Mouse (Mus musculus): ENCODE measurements around the gene Zfp536. TPM values are rescaled to one million over a fixed set of nuclear protein-coding genes. Genes with fewer than 3 reads are reported as not detected.

The Zfp536 gene
- polyA plus RNA-seq, 1 experiment: not detected

DNA sequence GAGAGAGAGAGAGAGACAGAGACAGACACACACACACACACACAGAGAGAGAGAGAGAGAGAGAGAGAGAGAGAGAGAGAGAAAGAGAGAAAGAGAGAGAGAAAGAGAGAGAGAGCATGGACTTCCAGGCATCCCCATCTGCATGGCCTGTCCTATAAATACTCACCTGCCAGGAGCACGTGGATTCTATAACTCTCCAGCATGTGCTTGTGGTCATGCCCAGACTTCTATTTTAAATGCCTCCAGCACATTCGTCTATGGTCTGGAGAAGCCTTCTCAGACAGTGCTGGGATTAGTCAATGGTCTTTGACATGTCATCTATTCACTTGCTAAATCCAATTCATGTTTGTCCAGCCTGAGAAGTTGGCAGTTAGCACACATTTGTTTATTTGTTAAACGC lies 92.1 kb downstream of the Zfp536 start:
- no peak for TF ChIP-seq GATA1 (IDR thresholded peaks at IDR 0.05; ENCODE audit: low read length)

- TF ChIP-seq GATA1 (IDR thresholded peaks at IDR 0.05; ENCODE audit: low read length): no peak
Observed at GRCm38 (mm10) chr7:37663676-37664365, 109.6 kb downstream of the Zfp536 start.

GRCm38 (mm10) chr7:37648671-37649070 lies 124.8 kb downstream of the Zfp536 start:
- no peak for TF ChIP-seq GATA1 (IDR thresholded peaks at IDR 0.05; ENCODE audit: low read length)

- no peak for TF ChIP-seq GATA1 (IDR thresholded peaks at IDR 0.05; ENCODE audit: low read length)
Observed at GRCm38 (mm10) chr7:37647917-37648615, 125.4 kb downstream of the Zfp536 start.

- TF ChIP-seq GATA1 (IDR thresholded peaks at IDR 0.05; ENCODE audit: low read length): no peak
Observed at GRCm38 (mm10) chr7:37639740-37640397, 133.6 kb downstream of the Zfp536 start.

DNA sequence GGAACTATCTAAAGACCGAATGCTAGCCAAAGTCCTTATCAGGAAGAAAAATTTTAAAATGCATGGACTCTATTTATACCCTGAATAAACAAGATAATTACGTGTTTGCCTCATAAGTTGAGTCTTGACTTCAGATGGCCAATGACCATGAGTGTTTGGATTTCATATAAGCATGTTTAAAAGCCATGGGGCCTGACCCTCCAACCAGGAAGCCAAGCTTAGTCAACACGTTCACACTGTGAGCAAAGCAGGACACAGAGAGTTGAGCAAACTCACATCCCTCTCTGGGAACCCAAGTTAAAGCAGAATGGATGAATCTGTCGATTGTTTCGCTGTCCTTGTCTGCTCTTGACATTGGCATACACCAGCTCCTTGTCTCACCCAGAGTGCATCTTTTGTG lies 138.6 kb downstream of the Zfp536 start:
- TF ChIP-seq GATA1 (IDR thresholded peaks at IDR 0.05; ENCODE audit: low read length): no peak

DNA sequence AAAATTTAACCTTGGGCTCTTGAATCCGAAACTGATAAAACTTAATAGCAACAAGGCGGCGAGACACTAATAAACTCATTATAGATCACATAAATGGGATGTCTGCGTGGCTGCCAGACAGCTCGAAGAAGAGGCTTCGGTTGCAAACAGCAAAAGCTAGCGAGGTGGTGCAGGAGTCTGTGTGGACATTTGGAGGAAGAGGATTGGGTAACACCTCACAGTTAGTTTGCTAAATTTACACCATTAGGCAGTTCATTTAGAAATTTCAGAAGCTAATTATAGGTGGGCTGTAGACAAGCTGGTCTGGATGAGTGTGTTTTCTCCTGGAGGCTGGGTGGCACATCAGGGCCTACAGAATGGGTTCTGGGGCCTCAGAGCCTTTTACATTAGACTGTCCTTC lies 143.0 kb downstream of the Zfp536 start:
- no peak for TF ChIP-seq GATA1 (IDR thresholded peaks at IDR 0.05; ENCODE audit: low read length)

DNA sequence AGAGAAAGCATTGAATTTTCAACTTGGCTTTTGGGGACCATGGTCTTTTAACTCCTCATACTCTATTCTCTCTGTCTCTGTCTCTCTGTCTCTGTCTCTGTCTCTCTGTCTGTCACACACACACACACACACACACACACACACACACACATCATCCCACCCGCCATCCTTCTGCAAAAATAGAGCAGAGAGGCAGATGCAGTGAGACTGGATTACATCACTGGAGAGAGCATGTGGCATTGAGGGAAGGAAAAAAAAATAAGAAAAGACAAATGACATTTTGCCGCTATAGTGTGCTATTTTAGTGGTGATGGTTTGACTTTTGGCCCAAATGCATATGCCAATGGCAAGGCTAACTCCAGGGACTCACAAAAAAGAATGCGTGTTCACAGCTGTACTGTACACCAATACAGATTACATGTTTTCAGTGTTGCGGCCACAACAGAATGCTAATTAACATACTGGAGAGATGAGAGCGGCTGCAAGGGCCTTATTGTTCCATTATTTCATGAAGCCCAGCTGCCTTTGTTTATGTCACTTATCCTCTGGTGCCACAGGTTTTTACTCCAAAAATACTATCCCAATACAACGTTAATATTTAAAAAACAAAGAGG lies 145.4 kb downstream of the Zfp536 start:
- TF ChIP-seq GATA1 (IDR thresholded peaks at IDR 0.05; ENCODE audit: low read length): no peak

GRCm38 (mm10) chr7:37625758-37626157 lies 147.7 kb downstream of the Zfp536 start:
- no peak for TF ChIP-seq GATA1 (IDR thresholded peaks at IDR 0.05; ENCODE audit: low read length)

GRCm38 (mm10) chr7:37624759-37625340 lies 148.6 kb downstream of the Zfp536 start:
- no peak for TF ChIP-seq GATA1 (IDR thresholded peaks at IDR 0.05; ENCODE audit: low read length)

DNA sequence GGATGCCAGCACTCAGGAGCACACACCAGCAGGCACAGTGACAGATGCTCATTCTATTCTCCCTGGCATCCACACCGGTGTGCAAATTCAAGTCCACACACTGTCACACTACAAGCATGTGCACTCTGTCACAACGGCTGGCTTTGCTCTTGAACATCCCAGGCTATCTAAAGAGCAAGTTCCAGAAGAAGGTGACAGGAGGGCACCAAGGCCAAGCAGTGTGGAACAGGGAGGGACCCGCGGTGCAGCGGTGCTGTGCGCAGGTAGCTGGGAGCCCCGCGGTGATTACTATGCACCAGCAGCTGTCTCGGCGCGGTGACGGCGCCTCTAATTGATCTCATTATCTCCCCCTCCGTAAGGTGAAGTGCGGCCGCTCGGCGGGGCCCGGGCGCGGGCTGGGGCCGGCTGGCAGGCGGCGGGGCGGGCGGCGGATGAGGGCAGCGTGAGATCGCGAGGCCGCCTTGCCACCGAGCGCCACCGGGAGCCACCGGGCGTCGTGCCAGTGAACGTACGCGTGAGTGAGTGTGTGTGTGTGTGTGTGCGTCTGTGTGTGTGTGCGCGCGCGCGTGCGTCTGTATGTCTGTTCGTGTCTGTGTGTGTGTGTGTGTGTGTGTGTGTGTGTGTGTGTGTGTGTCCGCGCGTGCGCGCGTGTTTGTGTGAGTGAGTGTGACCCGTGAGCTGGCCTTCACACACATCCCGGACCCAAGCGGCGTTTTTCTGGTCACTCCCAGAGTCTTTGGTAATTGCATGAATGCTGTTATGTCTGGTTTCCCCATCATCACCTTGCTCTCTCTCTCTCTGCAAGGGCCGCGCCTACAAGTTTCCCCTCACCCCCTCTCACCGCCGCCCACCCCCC lies 149.3 kb downstream of the Zfp536 start:
- TF ChIP-seq GATA1 (IDR thresholded peaks at IDR 0.05; ENCODE audit: low read length): no peak

DNA sequence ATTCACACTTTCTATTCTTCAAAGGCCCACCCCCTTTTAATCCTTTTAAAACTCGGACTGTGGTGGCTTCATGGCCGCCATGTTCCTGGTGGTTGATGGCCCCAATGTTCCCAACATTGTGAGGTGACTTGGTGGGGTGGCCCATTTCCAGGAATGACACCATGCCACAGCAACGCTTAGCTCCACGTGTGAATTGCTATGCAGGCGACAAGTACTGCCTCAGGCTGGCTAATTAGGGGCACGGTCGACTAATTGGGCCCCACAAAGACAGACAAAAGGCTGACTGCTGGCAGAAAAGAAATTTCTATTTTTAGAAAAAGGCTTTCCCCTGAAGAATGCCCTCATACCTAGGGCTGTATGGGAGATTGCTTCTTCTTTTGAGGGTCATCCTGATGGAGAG lies 154.2 kb downstream of the Zfp536 start:
- no peak for TF ChIP-seq GATA1 (IDR thresholded peaks at IDR 0.05; ENCODE audit: low read length)

GRCm38 (mm10) chr7:37617880-37618279 lies 155.6 kb downstream of the Zfp536 start:
- no peak for TF ChIP-seq GATA1 (IDR thresholded peaks at IDR 0.05; ENCODE audit: low read length)

DNA sequence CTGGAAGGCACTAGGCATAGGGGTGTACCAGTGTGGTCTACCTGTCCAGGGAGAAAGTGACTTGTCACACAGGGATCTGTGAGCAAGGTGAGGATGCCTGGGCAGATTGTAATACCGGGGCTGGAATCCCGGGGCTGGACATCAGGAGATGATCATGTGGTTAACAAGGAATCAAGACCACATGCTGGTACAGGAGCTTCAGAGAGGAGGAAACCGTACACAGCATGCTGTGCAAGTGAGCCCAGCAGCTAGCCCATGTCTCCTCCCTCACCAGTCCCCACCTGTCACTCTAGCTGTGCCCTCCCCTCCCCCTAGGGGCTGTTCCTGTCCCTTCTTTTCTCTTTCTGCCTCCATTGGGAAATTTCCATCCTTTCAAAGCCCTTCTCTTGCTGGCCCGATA lies 157.5 kb downstream of the Zfp536 start:
- no peak for TF ChIP-seq GATA1 (IDR thresholded peaks at IDR 0.05; ENCODE audit: low read length)

- TF ChIP-seq GATA1 (IDR thresholded peaks at IDR 0.05; ENCODE audit: low read length): no peak
Observed at GRCm38 (mm10) chr7:37614381-37614780, 159.1 kb downstream of the Zfp536 start.
